Mouse (Mus musculus) CH12.LX (cell line): ENCODE results near the gene Cdk5rap2. TPM values are rescaled to one million over a fixed set of nuclear protein-coding genes. Genes with fewer than 3 reads are reported as not detected.

Experiments
- DNase-seq: peaks from one replicate; pipeline ENCODE4 v3.0.0-alpha.2; 2013; ENCODE audit errors: extremely low read depth
- H3K27ac ChIP-seq: 2 replicates; pipeline ENCODE4 v1.5.1; 2012; ENCODE audit warnings: low read depth, mild to moderate bottlenecking, control low read depth, moderate library complexity; ENCODE audit not compliant: insufficient read depth
- H3K27me3 ChIP-seq: replicated peaks from 2 replicates; pipeline ENCODE3; 2012; ENCODE audit warnings: inconsistent platforms
- H3K36me3 ChIP-seq, 2 experiments: replicated peaks in 1 of 2; 2 replicates each; pipeline versions ENCODE3 to v1.6.1; 2012; ENCODE audit warnings: inconsistent platforms in 1 of 2, low read length in 1 of 2, mild to moderate bottlenecking in 1 of 2, mixed read lengths in 1 of 2, moderate library complexity in 1 of 2; ENCODE audit not compliant: control insufficient read depth in 1 of 2, insufficient read depth in 1 of 2
- H3K4me1 ChIP-seq, 2 experiments: 2 replicates each; pipeline ENCODE4 v1.6.1; 2012; ENCODE audit warnings: inconsistent platforms in 1 of 2, moderate library complexity in 1 of 2; ENCODE audit not compliant: insufficient read depth in 2 of 2, control insufficient read depth in 1 of 2
- H3K4me2 ChIP-seq: 2 replicates; pipeline ENCODE4 v1.6.1; 2012; ENCODE audit warnings: low read depth, mild to moderate bottlenecking, control low read depth; ENCODE audit not compliant: poor library complexity, insufficient read depth, severe bottlenecking
- H3K4me3 ChIP-seq, 3 experiments: fragments of 150-350 bp in 1 of 3; sonication (generic) in 1 of 3; replicated peaks in 1 of 3; 2 replicates each; pipeline versions ENCODE3 to v1.5.1; 2011 to 2012; ENCODE audit warnings: low read depth in 2 of 3, low read length in 2 of 3, mild to moderate bottlenecking in 2 of 3, moderate library complexity in 2 of 3, control low read depth in 1 of 3, improper control_type of control experiment in 1 of 3, inconsistent platforms in 1 of 3, mixed read lengths in 1 of 3; ENCODE audit not compliant: poor library complexity in 1 of 3
- H3K79me2 ChIP-seq: replicated peaks from 2 replicates; pipeline ENCODE4 v1.6.1; 2012; ENCODE audit warnings: mild to moderate bottlenecking, moderate library complexity; ENCODE audit not compliant: control insufficient read depth, poor library complexity, insufficient read depth, severe bottlenecking; ENCODE audit errors: extremely low read depth
- H3K9ac ChIP-seq: 2 replicates; pipeline ENCODE4 v1.6.1; 2012; ENCODE audit warnings: low read depth, mild to moderate bottlenecking, control low read depth, moderate library complexity; ENCODE audit not compliant: insufficient read depth
- H3K9me3 ChIP-seq: replicated peaks from 2 replicates; pipeline ENCODE3; 2012; ENCODE audit warnings: low read length, inconsistent platforms, mixed read lengths
- CHD1 ChIP-seq: IDR thresholded peaks from 2 replicates; pipeline ENCODE4 v1.6.1; 2012; ENCODE audit warnings: low read depth, low read length, improper control_type of control experiment, inconsistent platforms
- CTCF ChIP-seq, 2 experiments: IDR thresholded peaks in 1 of 2; conservative IDR thresholded peaks in 1 of 2; 2 replicates each; pipeline ENCODE4 v1.5.1; 2011 to 2012; ENCODE audit warnings: low read depth in 2 of 2, low read length in 2 of 2, improper control_type of control experiment in 1 of 2, inconsistent platforms in 1 of 2, mild to moderate bottlenecking in 1 of 2, moderate library complexity in 1 of 2
- GABPA ChIP-seq: IDR thresholded peaks from 2 replicates; pipeline ENCODE4 v1.6.1; 2012; ENCODE audit warnings: low read depth, low read length, improper control_type of control experiment, inconsistent platforms; ENCODE audit not compliant: insufficient replicate concordance
- HCFC1 ChIP-seq: IDR thresholded peaks from 2 replicates; pipeline ENCODE4 v1.6.1; 2012; ENCODE audit warnings: low read depth, mild to moderate bottlenecking, inconsistent platforms, low read length, improper control_type of control experiment
- IRF4 ChIP-seq: IDR thresholded peaks from 2 replicates; pipeline ENCODE4 v1.6.1; 2014; ENCODE audit warnings: low read depth, mild to moderate bottlenecking, inconsistent platforms, low read length, improper control_type of control experiment
- JUND ChIP-seq: conservative IDR thresholded peaks from 2 replicates; pipeline ENCODE4 v1.6.1; 2011; ENCODE audit warnings: low read depth, low read length, improper control_type of control experiment
- KAT2A ChIP-seq: IDR thresholded peaks from 2 replicates; pipeline ENCODE4 v1.6.1; 2012; ENCODE audit warnings: low read length, improper control_type of control experiment, inconsistent platforms; ENCODE audit not compliant: insufficient replicate concordance
- MAFK ChIP-seq: IDR thresholded peaks from 2 replicates; pipeline ENCODE4 v1.6.1; 2011; ENCODE audit warnings: low read length, improper control_type of control experiment; ENCODE audit not compliant: insufficient replicate concordance
- MAZ ChIP-seq: IDR thresholded peaks from 2 replicates; pipeline ENCODE4 v1.6.1; 2012; ENCODE audit warnings: low read depth, mild to moderate bottlenecking, inconsistent platforms, low read length, improper control_type of control experiment, moderate library complexity
- MEF2A ChIP-seq: IDR thresholded peaks from 2 replicates; pipeline ENCODE4 v1.6.1; 2014; ENCODE audit warnings: low read depth, mild to moderate bottlenecking, inconsistent platforms, low read length, improper control_type of control experiment, borderline replicate concordance
- MYC ChIP-seq: IDR thresholded peaks from 2 replicates; pipeline ENCODE4 v1.6.1; 2011; ENCODE audit warnings: low read depth, mild to moderate bottlenecking, improper control_type of control experiment, low read length
- NELFE ChIP-seq: IDR thresholded peaks from 2 replicates; pipeline ENCODE4 v1.6.1; 2011; ENCODE audit warnings: low read depth, low read length, improper control_type of control experiment
- NRF1 ChIP-seq: IDR thresholded peaks from 2 replicates; pipeline ENCODE4 v1.6.1; 2014; ENCODE audit warnings: low read depth, mild to moderate bottlenecking, inconsistent platforms, low read length, improper control_type of control experiment, moderate library complexity
- PAX5 ChIP-seq: IDR thresholded peaks from 2 replicates; pipeline ENCODE4 v1.6.1; 2012; ENCODE audit warnings: low read length, inconsistent platforms, mixed read lengths
- POLR2AphosphoS2 ChIP-seq: IDR thresholded peaks from 2 replicates; pipeline ENCODE4 v1.6.1; 2011; ENCODE audit warnings: low read depth, low read length, improper control_type of control experiment
- SIN3A ChIP-seq: IDR thresholded peaks from 2 replicates; pipeline ENCODE4 v1.6.1; 2012; ENCODE audit warnings: low read length, improper control_type of control experiment, inconsistent platforms
- SMC3 ChIP-seq: IDR thresholded peaks from 2 replicates; pipeline ENCODE4 v1.6.1; 2011; ENCODE audit warnings: low read depth, low read length, improper control_type of control experiment
- TBP ChIP-seq: conservative IDR thresholded peaks from 2 replicates; pipeline ENCODE4 v1.6.1; 2011; ENCODE audit warnings: low read depth, low read length, improper control_type of control experiment
- TCF12 ChIP-seq: IDR thresholded peaks from 2 replicates; pipeline ENCODE4 v1.6.1; 2014; ENCODE audit warnings: low read depth, mild to moderate bottlenecking, inconsistent platforms, low read length, improper control_type of control experiment
- UBTF ChIP-seq: IDR thresholded peaks from 2 replicates; pipeline ENCODE4 v1.6.1; 2012; ENCODE audit warnings: low read depth, mild to moderate bottlenecking, inconsistent platforms, low read length, improper control_type of control experiment, moderate library complexity
- USF2 ChIP-seq: conservative IDR thresholded peaks from 2 replicates; pipeline ENCODE4 v1.6.1; 2011; ENCODE audit warnings: low read depth, low read length, improper control_type of control experiment
- ZC3H11A ChIP-seq: IDR thresholded peaks from 2 replicates; pipeline ENCODE4 v1.6.1; 2012; ENCODE audit warnings: low read depth, mild to moderate bottlenecking, inconsistent platforms, low read length, improper control_type of control experiment
- ZMIZ1 ChIP-seq: IDR thresholded peaks from 2 replicates; pipeline ENCODE4 v1.6.1; 2012; ENCODE audit warnings: low read depth, mild to moderate bottlenecking, inconsistent platforms, low read length, improper control_type of control experiment
- ZNF384 ChIP-seq: IDR thresholded peaks from 2 replicates; pipeline ENCODE4 v1.6.1; 2012; ENCODE audit warnings: low read depth, low read length, improper control_type of control experiment, inconsistent platforms
- dilution Hi-C: fragments of 300-500 bp; cut with MboI; formaldehyde crosslinking; loops from 2 replicates; pipeline ENCODE4 v1.14.3; 2020; ENCODE audit warnings: low sequenced_read_pairs; ENCODE audit not compliant: extremely low pct_unique_long_range_greater_than_20kb, extremely low pct_ligation_motif_present
- in situ Hi-C: fragments of 300-500 bp; cut with MboI; formaldehyde crosslinking; loops from 3 replicates; pipeline ENCODE4 v1.14.3; 2019; ENCODE audit warnings: low sequenced_read_pairs, low pct_ligation_motif_present, low pct_unique_long_range_greater_than_20kb, mixed read lengths
- polyA plus RNA-seq: library from polyadenylated mRNA; unstranded; fragments of >175 nt; gene quantifications from 2 replicates; pipeline ENCODE4 v1.2.1, GENCODE M21; 2012; ENCODE audit warnings: low read depth; ENCODE audit not compliant: insufficient read length
- total RNA-seq, 2 experiments: library from RNA; depleted of rRNA; stranded (reverse); fragments of 300-350 nt in 1 of 2; fragments of >200 nt in 1 of 2; gene quantifications; 2 replicates each; pipeline ENCODE4 v1.2.3; 2012 to 2014

Gene Cdk5rap2
- total and polyA plus RNA-seq, 3 experiments = 12.1 to 26.3 (median 15.9) TPM

DNA sequence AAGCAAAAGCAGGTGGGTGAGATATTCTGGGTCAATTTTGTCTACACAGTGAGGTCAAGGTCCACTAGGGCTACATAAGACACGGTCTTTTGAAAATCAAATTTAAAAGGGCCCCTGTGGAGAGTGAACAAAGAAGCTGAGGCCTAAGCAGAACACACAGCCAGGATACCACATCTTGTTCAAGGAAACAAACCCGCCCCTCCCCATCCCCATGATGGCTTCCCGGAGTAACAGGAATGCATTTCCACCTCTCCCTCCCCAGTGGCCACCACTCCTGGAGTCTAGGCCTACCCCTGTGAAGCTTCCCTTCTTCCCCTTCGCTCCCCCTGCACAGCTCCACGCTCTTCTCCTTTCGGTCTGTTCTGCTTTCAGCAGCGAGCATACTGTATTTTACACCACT, 77.7 kb downstream of the Cdk5rap2 start:
- H3K4me1 ChIP-seq = no peaks in the 10 kb centered on the region
- H3K79me2 ChIP-seq = no peaks in the 10 kb centered on the region
- no peaks in the 10 kb centered on the region for H3K9me3 ChIP-seq
- no peaks in the 10 kb centered on the region for H3K27me3 ChIP-seq
- H3K36me3 ChIP-seq = peaks cover 13 to 66% of the 10 kb centered on the region in 2 experiments
- H3K27ac ChIP-seq = no peak overlapping the region
- no peak for DNase-seq
- H3K4me3 ChIP-seq = no peak overlapping the region
- no peak overlapping the region for H3K4me2 ChIP-seq
- dilution Hi-C loops (no loop called here), in situ Hi-C loops (no loop called here)
- TF ChIP-seq ZC3H11A (no peak), IRF4 (no peak), KAT2A (no peak), USF2 (no peak), MAZ (no peak), ZNF384 (no peak), POLR2AphosphoS2 (no peak), NRF1 (no peak), MYC (no peak), SMC3 (no peak), JUND (no peak), GABPA (no peak), MAFK (no peak), TCF12 (no peak), ZMIZ1 (no peak)
- no peak overlapping the region for H3K9ac ChIP-seq

GRCm38 (mm10) chr4:70331181-70331580, 79.1 kb downstream of the Cdk5rap2 start:
- in situ Hi-C loops (no loop called here), dilution Hi-C loops (no loop called here)
- no peak for TF ChIP-seq TBP
- Histone ChIP-seq H3K4me3 (no peak overlapping the region), H3K79me2 (no peaks in the 10 kb centered on the region), H3K27ac (no peak overlapping the region), H3K4me1 (no peaks in the 10 kb centered on the region), H3K9ac (no peak overlapping the region), H3K36me3 (peaks cover 8 to 66% of the 10 kb centered on the region in 2 experiments), H3K4me2 (no peak overlapping the region), H3K27me3 (no peaks in the 10 kb centered on the region), H3K9me3 (no peaks in the 10 kb centered on the region)
- no peak for DNase-seq

DNA sequence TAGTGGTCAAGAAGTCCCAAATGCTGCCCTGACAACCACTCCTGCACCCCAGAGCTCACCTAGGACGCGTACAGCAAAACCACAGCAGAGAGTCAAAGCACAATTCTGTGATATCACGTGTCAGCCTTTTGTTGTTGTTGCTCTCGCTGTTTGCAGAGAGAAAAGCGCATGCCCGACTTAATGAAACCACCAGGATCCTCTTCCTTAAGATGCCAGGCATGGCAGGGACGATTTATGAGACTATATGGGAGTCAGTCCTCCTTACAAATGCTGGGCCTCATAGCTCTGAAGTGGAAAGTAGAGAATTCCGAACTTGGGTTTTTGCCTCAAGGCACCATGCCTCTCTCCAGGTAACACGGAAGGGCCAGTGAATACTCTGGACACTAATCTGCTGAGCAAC, 82.2 kb downstream of the Cdk5rap2 start:
- TF ChIP-seq UBTF (no peak), SIN3A (no peak), CTCF (conservative IDR thresholded peaks at IDR 0.05 in 1 of 2, IDR thresholded peaks at IDR 0.05 in 1 of 2; ENCODE audit: low read depth in 2 of 2, low read length in 2 of 2) (no peak), NRF1 (no peak), TBP (no peak), MAZ (no peak), PAX5 (no peak), HCFC1 (no peak), NELFE (no peak), CHD1 (no peak), MEF2A (no peak), TCF12 (no peak), IRF4 (no peak)
- TF ChIP-seq, all 38 proteins: peak for 0
- no peak overlapping the region for H3K4me2 ChIP-seq

More for the DNA sequence above, 82.2 kb downstream of the Cdk5rap2 start:
- Histone ChIP-seq H3K4me3 (no peak overlapping the region), H3K36me3 (peaks cover 3 to 62% of the 10 kb centered on the region in 2 experiments), H3K27ac (no peak overlapping the region), H3K79me2 (no peaks in the 10 kb centered on the region), H3K4me1 (no peaks in the 10 kb centered on the region), H3K27me3 (no peaks in the 10 kb centered on the region), H3K9ac (no peak overlapping the region), H3K9me3 (no peaks in the 10 kb centered on the region)
- no peak for DNase-seq
- dilution Hi-C loops = no loop called here
- in situ Hi-C loops = no loop called here
